Mouse (Mus musculus) CH12.LX (cell line): ENCODE results near the gene Ints5. TPM values are rescaled to one million over a fixed set of nuclear protein-coding genes. Genes with fewer than 3 reads are reported as not detected.

Experiments used
- DNase-seq: peaks from one replicate; pipeline ENCODE4 v3.0.0-alpha.2; 2013; ENCODE audit errors: extremely low read depth
- H3K27ac ChIP-seq: 2 replicates; pipeline ENCODE4 v1.5.1; 2012; ENCODE audit warnings: low read depth, mild to moderate bottlenecking, control low read depth, moderate library complexity; ENCODE audit not compliant: insufficient read depth
- H3K27me3 ChIP-seq: replicated peaks from 2 replicates; pipeline ENCODE3; 2012; ENCODE audit warnings: inconsistent platforms
- H3K36me3 ChIP-seq, 2 experiments: replicated peaks in 1 of 2; 2 replicates each; pipeline versions ENCODE3 to v1.6.1; 2012; ENCODE audit warnings: inconsistent platforms in 1 of 2, low read length in 1 of 2, mild to moderate bottlenecking in 1 of 2, mixed read lengths in 1 of 2, moderate library complexity in 1 of 2; ENCODE audit not compliant: control insufficient read depth in 1 of 2, insufficient read depth in 1 of 2
- H3K4me1 ChIP-seq, 2 experiments: 2 replicates each; pipeline ENCODE4 v1.6.1; 2012; ENCODE audit warnings: inconsistent platforms in 1 of 2, moderate library complexity in 1 of 2; ENCODE audit not compliant: insufficient read depth in 2 of 2, control insufficient read depth in 1 of 2
- H3K4me2 ChIP-seq: 2 replicates; pipeline ENCODE4 v1.6.1; 2012; ENCODE audit warnings: low read depth, mild to moderate bottlenecking, control low read depth; ENCODE audit not compliant: poor library complexity, insufficient read depth, severe bottlenecking
- H3K4me3 ChIP-seq, 3 experiments: fragments of 150-350 bp in 1 of 3; sonication (generic) in 1 of 3; replicated peaks in 1 of 3; 2 replicates each; pipeline versions ENCODE3 to v1.5.1; 2011 to 2012; ENCODE audit warnings: low read depth in 2 of 3, low read length in 2 of 3, mild to moderate bottlenecking in 2 of 3, moderate library complexity in 2 of 3, control low read depth in 1 of 3, improper control_type of control experiment in 1 of 3, inconsistent platforms in 1 of 3, mixed read lengths in 1 of 3; ENCODE audit not compliant: poor library complexity in 1 of 3
- H3K79me2 ChIP-seq: replicated peaks from 2 replicates; pipeline ENCODE4 v1.6.1; 2012; ENCODE audit warnings: mild to moderate bottlenecking, moderate library complexity; ENCODE audit not compliant: control insufficient read depth, poor library complexity, insufficient read depth, severe bottlenecking; ENCODE audit errors: extremely low read depth
- H3K9ac ChIP-seq: 2 replicates; pipeline ENCODE4 v1.6.1; 2012; ENCODE audit warnings: low read depth, mild to moderate bottlenecking, control low read depth, moderate library complexity; ENCODE audit not compliant: insufficient read depth
- H3K9me3 ChIP-seq: replicated peaks from 2 replicates; pipeline ENCODE3; 2012; ENCODE audit warnings: low read length, inconsistent platforms, mixed read lengths
- BHLHE40 ChIP-seq: IDR thresholded peaks from 2 replicates; pipeline ENCODE4 v1.6.1; 2011; ENCODE audit warnings: mild to moderate bottlenecking, low read depth, low read length, improper control_type of control experiment
- CHD1 ChIP-seq: IDR thresholded peaks from 2 replicates; pipeline ENCODE4 v1.6.1; 2012; ENCODE audit warnings: low read depth, low read length, improper control_type of control experiment, inconsistent platforms
- CHD2 ChIP-seq: IDR thresholded peaks from 2 replicates; pipeline ENCODE4 v1.6.1; 2011; ENCODE audit warnings: low read length, improper control_type of control experiment
- CTCF ChIP-seq, 2 experiments: IDR thresholded peaks in 1 of 2; conservative IDR thresholded peaks in 1 of 2; 2 replicates each; pipeline ENCODE4 v1.5.1; 2011 to 2012; ENCODE audit warnings: low read depth in 2 of 2, low read length in 2 of 2, improper control_type of control experiment in 1 of 2, inconsistent platforms in 1 of 2, mild to moderate bottlenecking in 1 of 2, moderate library complexity in 1 of 2
- E2F4 ChIP-seq: IDR thresholded peaks from 2 replicates; pipeline ENCODE4 v1.6.1; 2011; ENCODE audit warnings: low read depth, low read length, improper control_type of control experiment; ENCODE audit not compliant: insufficient replicate concordance
- ELF1 ChIP-seq: IDR thresholded peaks from 2 replicates; pipeline ENCODE4 v1.6.1; 2014; ENCODE audit warnings: low read depth, mild to moderate bottlenecking, inconsistent platforms, low read length, improper control_type of control experiment
- EP300 ChIP-seq: IDR thresholded peaks from 2 replicates; pipeline ENCODE4 v1.6.1; 2011; ENCODE audit warnings: low read length, improper control_type of control experiment
- ETS1 ChIP-seq: conservative IDR thresholded peaks from 2 replicates; pipeline ENCODE4 v1.6.1; 2012; ENCODE audit warnings: low read depth, mild to moderate bottlenecking, inconsistent platforms, low read length, improper control_type of control experiment, moderate library complexity
- GABPA ChIP-seq: IDR thresholded peaks from 2 replicates; pipeline ENCODE4 v1.6.1; 2012; ENCODE audit warnings: low read depth, low read length, improper control_type of control experiment, inconsistent platforms; ENCODE audit not compliant: insufficient replicate concordance
- HCFC1 ChIP-seq: IDR thresholded peaks from 2 replicates; pipeline ENCODE4 v1.6.1; 2012; ENCODE audit warnings: low read depth, mild to moderate bottlenecking, inconsistent platforms, low read length, improper control_type of control experiment
- IRF4 ChIP-seq: IDR thresholded peaks from 2 replicates; pipeline ENCODE4 v1.6.1; 2014; ENCODE audit warnings: low read depth, mild to moderate bottlenecking, inconsistent platforms, low read length, improper control_type of control experiment
- JUN ChIP-seq: IDR thresholded peaks from 2 replicates; pipeline ENCODE4 v1.6.1; 2011; ENCODE audit warnings: low read depth, mild to moderate bottlenecking, low read length, improper control_type of control experiment, moderate library complexity; ENCODE audit not compliant: insufficient read depth
- JUND ChIP-seq: conservative IDR thresholded peaks from 2 replicates; pipeline ENCODE4 v1.6.1; 2011; ENCODE audit warnings: low read depth, low read length, improper control_type of control experiment
- KAT2A ChIP-seq: IDR thresholded peaks from 2 replicates; pipeline ENCODE4 v1.6.1; 2012; ENCODE audit warnings: low read length, improper control_type of control experiment, inconsistent platforms; ENCODE audit not compliant: insufficient replicate concordance
- MAFK ChIP-seq: IDR thresholded peaks from 2 replicates; pipeline ENCODE4 v1.6.1; 2011; ENCODE audit warnings: low read length, improper control_type of control experiment; ENCODE audit not compliant: insufficient replicate concordance
- MAX ChIP-seq: IDR thresholded peaks from 2 replicates; pipeline ENCODE4 v1.6.1; 2011; ENCODE audit warnings: low read length, improper control_type of control experiment
- MAZ ChIP-seq: IDR thresholded peaks from 2 replicates; pipeline ENCODE4 v1.6.1; 2012; ENCODE audit warnings: low read depth, mild to moderate bottlenecking, inconsistent platforms, low read length, improper control_type of control experiment, moderate library complexity
- MEF2A ChIP-seq: IDR thresholded peaks from 2 replicates; pipeline ENCODE4 v1.6.1; 2014; ENCODE audit warnings: low read depth, mild to moderate bottlenecking, inconsistent platforms, low read length, improper control_type of control experiment, borderline replicate concordance
- MXI1 ChIP-seq: IDR thresholded peaks from 2 replicates; pipeline ENCODE4 v1.6.1; 2011; ENCODE audit warnings: mild to moderate bottlenecking, low read depth, low read length, improper control_type of control experiment
- MYC ChIP-seq: IDR thresholded peaks from 2 replicates; pipeline ENCODE4 v1.6.1; 2011; ENCODE audit warnings: low read depth, mild to moderate bottlenecking, improper control_type of control experiment, low read length
- NELFE ChIP-seq: IDR thresholded peaks from 2 replicates; pipeline ENCODE4 v1.6.1; 2011; ENCODE audit warnings: low read depth, low read length, improper control_type of control experiment
- NRF1 ChIP-seq: IDR thresholded peaks from 2 replicates; pipeline ENCODE4 v1.6.1; 2014; ENCODE audit warnings: low read depth, mild to moderate bottlenecking, inconsistent platforms, low read length, improper control_type of control experiment, moderate library complexity
- PAX5 ChIP-seq: IDR thresholded peaks from 2 replicates; pipeline ENCODE4 v1.6.1; 2012; ENCODE audit warnings: low read length, inconsistent platforms, mixed read lengths
- POLR2A ChIP-seq: IDR thresholded peaks from 2 replicates; pipeline ENCODE4 v1.6.1; 2011; ENCODE audit warnings: low read depth, mild to moderate bottlenecking, improper control_type of control experiment, low read length
- POLR2AphosphoS2 ChIP-seq: IDR thresholded peaks from 2 replicates; pipeline ENCODE4 v1.6.1; 2011; ENCODE audit warnings: low read depth, low read length, improper control_type of control experiment
- RAD21 ChIP-seq: IDR thresholded peaks from 2 replicates; pipeline ENCODE4 v1.6.1; 2011; ENCODE audit warnings: low read depth, mild to moderate bottlenecking, low read length, improper control_type of control experiment, moderate library complexity
- RCOR1 ChIP-seq: conservative IDR thresholded peaks from 2 replicates; pipeline ENCODE4 v1.6.1; 2012; ENCODE audit warnings: low read depth, mild to moderate bottlenecking, inconsistent platforms, low read length, improper control_type of control experiment
- SIN3A ChIP-seq: IDR thresholded peaks from 2 replicates; pipeline ENCODE4 v1.6.1; 2012; ENCODE audit warnings: low read length, improper control_type of control experiment, inconsistent platforms
- SMC3 ChIP-seq: IDR thresholded peaks from 2 replicates; pipeline ENCODE4 v1.6.1; 2011; ENCODE audit warnings: low read depth, low read length, improper control_type of control experiment
- TBP ChIP-seq: conservative IDR thresholded peaks from 2 replicates; pipeline ENCODE4 v1.6.1; 2011; ENCODE audit warnings: low read depth, low read length, improper control_type of control experiment
- TCF12 ChIP-seq: IDR thresholded peaks from 2 replicates; pipeline ENCODE4 v1.6.1; 2014; ENCODE audit warnings: low read depth, mild to moderate bottlenecking, inconsistent platforms, low read length, improper control_type of control experiment
- UBTF ChIP-seq: IDR thresholded peaks from 2 replicates; pipeline ENCODE4 v1.6.1; 2012; ENCODE audit warnings: low read depth, mild to moderate bottlenecking, inconsistent platforms, low read length, improper control_type of control experiment, moderate library complexity
- USF1 ChIP-seq: IDR thresholded peaks from 2 replicates; pipeline ENCODE4 v1.6.1; 2014; ENCODE audit warnings: low read depth, mild to moderate bottlenecking, inconsistent platforms, low read length, improper control_type of control experiment
- USF2 ChIP-seq: conservative IDR thresholded peaks from 2 replicates; pipeline ENCODE4 v1.6.1; 2011; ENCODE audit warnings: low read depth, low read length, improper control_type of control experiment
- ZC3H11A ChIP-seq: IDR thresholded peaks from 2 replicates; pipeline ENCODE4 v1.6.1; 2012; ENCODE audit warnings: low read depth, mild to moderate bottlenecking, inconsistent platforms, low read length, improper control_type of control experiment
- ZKSCAN1 ChIP-seq: IDR thresholded peaks from 2 replicates; pipeline ENCODE4 v1.6.1; 2012; ENCODE audit warnings: low read depth, inconsistent platforms, low read length, improper control_type of control experiment, borderline replicate concordance
- ZMIZ1 ChIP-seq: IDR thresholded peaks from 2 replicates; pipeline ENCODE4 v1.6.1; 2012; ENCODE audit warnings: low read depth, mild to moderate bottlenecking, inconsistent platforms, low read length, improper control_type of control experiment
- ZNF384 ChIP-seq: IDR thresholded peaks from 2 replicates; pipeline ENCODE4 v1.6.1; 2012; ENCODE audit warnings: low read depth, low read length, improper control_type of control experiment, inconsistent platforms
- dilution Hi-C: fragments of 300-500 bp; cut with MboI; formaldehyde crosslinking; loops from 2 replicates; pipeline ENCODE4 v1.14.3; 2020; ENCODE audit warnings: low sequenced_read_pairs; ENCODE audit not compliant: extremely low pct_unique_long_range_greater_than_20kb, extremely low pct_ligation_motif_present
- in situ Hi-C: fragments of 300-500 bp; cut with MboI; formaldehyde crosslinking; loops from 3 replicates; pipeline ENCODE4 v1.14.3; 2019; ENCODE audit warnings: low sequenced_read_pairs, low pct_ligation_motif_present, low pct_unique_long_range_greater_than_20kb, mixed read lengths
- polyA plus RNA-seq: library from polyadenylated mRNA; unstranded; fragments of >175 nt; gene quantifications from 2 replicates; pipeline ENCODE4 v1.2.1, GENCODE M21; 2012; ENCODE audit warnings: low read depth; ENCODE audit not compliant: insufficient read length
- total RNA-seq, 2 experiments: library from RNA; depleted of rRNA; stranded (reverse); fragments of 300-350 nt in 1 of 2; fragments of >200 nt in 1 of 2; gene quantifications; 2 replicates each; pipeline ENCODE4 v1.2.3; 2012 to 2014

Gene Ints5
- total and polyA plus RNA-seq, 3 experiments: 17.2 to 38.9 (median 38.0) TPM

- in situ Hi-C loops (no loop called here), dilution Hi-C loops (no loop called here)
- Histone ChIP-seq H3K4me2 (peak overlapping the region; percentile 74), H3K4me3 (peak overlapping the region; percentile 81 to 95 (median 94)), H3K9me3 (no peaks in the 10 kb centered on the region), H3K27ac (peak overlapping the region; percentile 96), H3K4me1 (peaks cover 0 to 18% of the 10 kb centered on the region in 2 experiments; a peak in 2 of 4 replicates), H3K9ac (peak overlapping the region; percentile 96), H3K27me3 (no peaks in the 10 kb centered on the region), H3K79me2 (peaks cover 19% of the 10 kb centered on the region), H3K36me3 (peaks cover 21 to 39% of the 10 kb centered on the region in 2 experiments)
- TF ChIP-seq E2F4 (no peak), POLR2AphosphoS2 (no peak), MAX (peak; percentile 69), SMC3 (no peak), UBTF (no peak), EP300 (no peak), MYC (no peak), CTCF (conservative IDR thresholded peaks at IDR 0.05 in 1 of 2, IDR thresholded peaks at IDR 0.05 in 1 of 2; ENCODE audit: low read depth in 2 of 2, low read length in 2 of 2) (no peak), JUN (no peak), RCOR1 (no peak), ETS1 (no peak), TBP (no peak), GABPA (no peak), ZC3H11A (no peak), ZNF384 (no peak), PAX5 (no peak), MEF2A (no peak), ELF1 (no peak), TCF12 (no peak), SIN3A (peak; percentile 69), IRF4 (no peak), USF1 (peak; percentile 92), NELFE (no peak), JUND (no peak), NRF1 (no peak), HCFC1 (no peak; the same call in 1 of the 2 replicates), MAFK (no peak), ZKSCAN1 (no peak), KAT2A (no peak), MAZ (no peak), BHLHE40 (peak; percentile 90), MXI1 (no peak; the same call in 1 of the 2 replicates), USF2 (peak; percentile 94), CHD2 (no peak), CHD1 (no peak), ZMIZ1 (no peak), RAD21 (no peak), POLR2A (no peak)
- DNase-seq: peak; percentile 69
Observed at GRCm38 (mm10) chr19:8920836-8921291, 28.1 kb downstream of the Ints5 start.
